Mouse (Mus musculus): ENCODE measurements at regions not wholly inside any gene's neighbourhood (a gene's known extent, or its start where the extent isn't known, plus 50 kb on each side); places are given as distances from the start of the nearest gene placed in this dataset.

- no peak for TF ChIP-seq CTCF (IDR thresholded peaks at IDR 0.05)
- no peak for TF ChIP-seq EP300 (IDR thresholded peaks at IDR 0.05)
Observed at GRCm38 (mm10) chr6:117580951-117581350, 260.0 kb upstream of the Zfp637 start.

Measured in lung, postnatal 0 days (tissue).